In the genomic region with DNA sequence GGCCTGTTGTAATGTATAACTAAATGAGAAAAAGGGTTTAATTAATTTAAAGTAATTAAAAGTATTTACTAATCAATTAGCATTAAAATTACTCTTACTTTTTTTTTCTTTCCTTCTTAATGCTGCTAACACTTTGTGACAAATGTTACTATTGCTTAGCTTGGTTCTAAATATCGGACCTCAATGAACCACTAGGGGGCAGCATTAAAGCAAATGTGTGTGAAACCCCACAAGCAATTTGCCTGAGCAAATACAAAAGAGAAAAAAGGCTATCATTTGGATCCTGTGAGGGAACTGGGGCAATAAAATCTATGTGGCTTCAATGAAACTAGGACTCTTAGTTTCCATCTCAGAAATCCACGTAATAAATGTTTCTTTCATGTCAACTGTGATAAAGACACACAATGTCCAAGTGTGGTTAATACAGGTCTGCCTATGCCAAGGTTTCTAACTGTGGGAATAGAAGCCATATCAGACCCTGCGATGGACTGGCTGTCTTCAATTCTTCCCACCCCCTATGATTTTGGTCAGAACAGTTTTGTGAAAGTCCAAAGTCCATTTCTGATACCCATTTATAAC, we compare ENCODE assay signal across 11 mouse cellular contexts. TPM values are rescaled to one million over a fixed set of nuclear protein-coding genes. Genes with fewer than 3 reads are reported as not detected.
A peak's percentile ranks its signal among the peaks of the same experiment; 100 is the strongest.
DNase-seq lines count a peak whose midpoint lies in the region; ATAC-seq and TF ChIP-seq lines count a peak whose summit lies in the region.
"Had no signal": no experiment of that assay in that cellular context is flagged by ENCODE, and none has a peak within 500 bp of the region (broad histone marks: within the 10 kb centered on the region; RNA-seq: fewer than 3 reads in every experiment).

No protein-coding gene starts in this region.

- peak; percentile 94 for DNase-seq in hindbrain, postnatal 0 days (ENCODE audit: low spot score)
- DNase-seq in B cell, adult 2 months = peak; percentile 72 to 76
- DNase-seq in T-cell, adult 2 months (ENCODE audit: low spot score) = peak; percentile 41
- DNase-seq in embryo, embryonic 9.5 days (ENCODE audit: extremely low spot score) = peak; percentile 60
- peak; percentile 49 to 66 for DNase-seq in layer of hippocampus, postnatal 10 days (ENCODE audit: low spot score in 2 of 2)
- peak; percentile 82 for DNase-seq in retina, postnatal 1 day
- no peak for DNase-seq in urinary bladder, postnatal 10 days (ENCODE audit: low spot score)
- DNase-seq: liver, embryonic 13.5 days had no signal

- H3K4me2 ChIP-seq in hindbrain, postnatal 0 days (ENCODE audit: low read depth, low read length) = no peak overlapping the region
- H3K4me2 ChIP-seq in hindbrain, embryonic 16.5 days (ENCODE audit: low read length) = no peak overlapping the region

- no peak; the same call in 1 of the 2 replicates for ATAC-seq in hindbrain, postnatal 0 days
- ATAC-seq in hindbrain, embryonic 16.5 days = no peak

- H3K9ac ChIP-seq in hindbrain, postnatal 0 days (replicated peaks; ENCODE audit: low read length) = no peak overlapping the region
- H3K9ac ChIP-seq in hindbrain, embryonic 16.5 days (ENCODE audit: low read depth, low read length) = no peak overlapping the region
- H3K9ac ChIP-seq: embryonic facial prominence, embryonic 15.5 days; liver, embryonic 13.5 days; stomach, embryonic 15.5 days had no signal

- no peaks in the 10 kb centered on the region for H3K9me3 ChIP-seq in hindbrain, postnatal 0 days (ENCODE audit: low read length)
- no peaks in the 10 kb centered on the region for H3K9me3 ChIP-seq in hindbrain, embryonic 16.5 days (ENCODE audit: control insufficient read depth, low read length)
- H3K9me3 ChIP-seq: embryonic facial prominence, embryonic 15.5 days; liver, embryonic 13.5 days; stomach, embryonic 15.5 days had no signal

- 25% methylated on average over 3 of the region's 3 CpGs for WGBS in hindbrain, postnatal 0 days
- WGBS in hindbrain, embryonic 16.5 days = 22% methylated on average over 3 of the region's 3 CpGs

- no peaks in the 10 kb centered on the region for H3K36me3 ChIP-seq in hindbrain, postnatal 0 days (ENCODE audit: insufficient read depth, low read length)
- H3K36me3 ChIP-seq in hindbrain, embryonic 16.5 days (ENCODE audit: control insufficient read depth, insufficient read depth, low read length) = no peaks in the 10 kb centered on the region
- H3K36me3 ChIP-seq: embryonic facial prominence, embryonic 15.5 days; liver, embryonic 13.5 days; stomach, embryonic 15.5 days had no signal

- peak; percentile 82 for TF ChIP-seq CTCF in hindbrain, postnatal 0 days (IDR thresholded peaks at IDR 0.05; ENCODE audit: low read depth)

- no peak overlapping the region for H3K27ac ChIP-seq in hindbrain, postnatal 0 days
- no peak overlapping the region for H3K27ac ChIP-seq in hindbrain, embryonic 16.5 days (ENCODE audit: low read depth, low read length)
- H3K27ac ChIP-seq: embryonic facial prominence, embryonic 15.5 days; liver, embryonic 13.5 days; stomach, embryonic 15.5 days had no signal

- H3K4me1 ChIP-seq in hindbrain, postnatal 0 days (ENCODE audit: insufficient read depth, low read length) = no peaks in the 10 kb centered on the region
- peaks cover 4% of the 10 kb centered on the region for H3K4me1 ChIP-seq in hindbrain, embryonic 16.5 days (ENCODE audit: control insufficient read depth, insufficient read depth, low read depth, low read length)
- H3K4me1 ChIP-seq: liver, embryonic 13.5 days had no signal

- H3K27me3 ChIP-seq in hindbrain, postnatal 0 days (ENCODE audit: insufficient read depth, low read length) = peaks cover 3% of the 10 kb centered on the region; the same call in 1 of the 2 replicates
- peaks cover 6% of the 10 kb centered on the region; the same call in 1 of the 2 replicates for H3K27me3 ChIP-seq in hindbrain, embryonic 16.5 days (replicated peaks; ENCODE audit: control insufficient read depth, insufficient read depth, low read length)

- no peak overlapping the region for H3K4me3 ChIP-seq in hindbrain, postnatal 0 days (ENCODE audit: low read length)
- no peak overlapping the region for H3K4me3 ChIP-seq in hindbrain, embryonic 16.5 days (ENCODE audit: low read length)
- H3K4me3 ChIP-seq: embryonic facial prominence, embryonic 15.5 days; liver, embryonic 13.5 days; stomach, embryonic 15.5 days had no signal

RNA-seq across cellular contexts. Expression of a gene that starts 10.2 kb away (rescaled TPM):
- total RNA-seq in hindbrain, postnatal 0 days (2014; rRNA removed) = not detected in 2 replicates
- polyA plus RNA-seq in hindbrain, postnatal 0 days (2015; fragmentation: Nextera tagmentation; extraction: Ambion mirVana) = not detected in 2 replicates
- not detected in 2 replicates for polyA plus RNA-seq in hindbrain, embryonic 16.5 days (2015; fragmentation: Nextera tagmentation; extraction: Ambion mirVana)
- total RNA-seq in layer of hippocampus, postnatal 10 days (2021) = not detected
- polyA plus RNA-seq: embryonic facial prominence, embryonic 15.5 days; liver, embryonic 13.5 days; stomach, embryonic 15.5 days had no signal

RNA-seq across cellular contexts. Expression of a gene that starts 11.6 kb away (rescaled TPM):
- total RNA-seq in hindbrain, postnatal 0 days (2014; rRNA removed) = 0.75 and 2.2 TPM in 2 replicates
- polyA plus RNA-seq in hindbrain, postnatal 0 days (2015; fragmentation: Nextera tagmentation; extraction: Ambion mirVana) = 2.5 and 2.7 TPM in 2 replicates
- polyA plus RNA-seq in hindbrain, embryonic 16.5 days (2015; fragmentation: Nextera tagmentation; extraction: Ambion mirVana) = 0.95 and 2.4 TPM in 2 replicates
- not detected for total RNA-seq in layer of hippocampus, postnatal 10 days (2021)
- polyA plus RNA-seq: embryonic facial prominence, embryonic 15.5 days; liver, embryonic 13.5 days had no signal

RNA-seq across cellular contexts. Expression of a gene that starts 34.2 kb away (rescaled TPM):
- not detected in 2 replicates for total RNA-seq in hindbrain, postnatal 0 days (2014; rRNA removed)
- not detected in 2 replicates for polyA plus RNA-seq in hindbrain, postnatal 0 days (2015; fragmentation: Nextera tagmentation; extraction: Ambion mirVana)
- not detected in 2 replicates for polyA plus RNA-seq in hindbrain, embryonic 16.5 days (2015; fragmentation: Nextera tagmentation; extraction: Ambion mirVana)
- total RNA-seq in layer of hippocampus, postnatal 10 days (2021) = not detected
- polyA plus RNA-seq: embryonic facial prominence, embryonic 15.5 days; liver, embryonic 13.5 days; stomach, embryonic 15.5 days had no signal

RNA-seq across cellular contexts. Expression of a gene that starts 50.5 kb away (rescaled TPM):
- total RNA-seq in hindbrain, postnatal 0 days (2014; rRNA removed) = not detected in 2 replicates
- not detected in 2 replicates for polyA plus RNA-seq in hindbrain, postnatal 0 days (2015; fragmentation: Nextera tagmentation; extraction: Ambion mirVana)
- not detected in 2 replicates for polyA plus RNA-seq in hindbrain, embryonic 16.5 days (2015; fragmentation: Nextera tagmentation; extraction: Ambion mirVana)
- total RNA-seq in layer of hippocampus, postnatal 10 days (2021) = not detected
